Mouse (Mus musculus): ENCODE measurements around the gene Rdh12. TPM values are rescaled to one million over a fixed set of nuclear protein-coding genes. Genes with fewer than 3 reads are reported as not detected.

Gene Rdh12
- total RNA-seq, 2 experiments from 2014 or later = 0.20 to 0.49 TPM

- intact Hi-C loops (cut with DNase I) = no loop called here
- no peak for DNase-seq
Observed at GRCm38 (mm10) chr12:79242921-79243320, 34.2 kb downstream of the Rdh12 start.

- DNase-seq = no peak
- intact Hi-C loops (cut with DNase I) = no loop called here
Observed at GRCm38 (mm10) chr12:79248110-79248509, 39.4 kb downstream of the Rdh12 start.

GRCm38 (mm10) chr12:79253294-79254053, 44.8 kb downstream of the Rdh12 start:
- intact Hi-C loops (cut with DNase I) = no loop called here
- DNase-seq = no peak

GRCm38 (mm10) chr12:79254975-79255374, 46.3 kb downstream of the Rdh12 start:
- intact Hi-C loops (cut with DNase I) = no loop called here

GRCm38 (mm10) chr12:79260154-79260553, 51.4 kb downstream of the Rdh12 start:
- intact Hi-C loops (cut with DNase I) = loop anchor here (5.0 kb wide), 1 partner anchor 68 kb away; the partner anchor contains the start of gene Rdh11
- DNase-seq = no peak

More at GRCm38 (mm10) chr12:79254975-79255374, 46.3 kb downstream of the Rdh12 start:
- no peak for DNase-seq

GRCm38 (mm10) chr12:79261035-79261434, 52.3 kb downstream of the Rdh12 start:
- intact Hi-C loops (cut with DNase I) = loop anchor here (5.0 kb wide), 1 partner anchor 69 kb away; the partner anchor contains the start of gene Rdh11
- DNase-seq = no peak

Other genes with a start within 250 kb of the Rdh12 start
- 10 to 100 TPM in 1 of 2 experiments, 1 to 10 TPM in 1; 7.0 to 10.4 TPM for gene Tmem229b, start 201.3 kb upstream of the Rdh12 start, total RNA-seq (2021)
- gene Plekhh1, start 179.8 kb upstream of the Rdh12 start, total RNA-seq (2021) = 1 to 10 TPM; 1.1 to 1.3 TPM
- gene Pigh, start 119.3 kb upstream of the Rdh12 start, total RNA-seq (2021) = 1 to 10 TPM; 1.5 to 2.0 TPM
- not detected for gene Arg2, start 78.1 kb upstream of the Rdh12 start, total RNA-seq (2021)
- gene Vti1b, start 36.2 kb upstream of the Rdh12 start, total RNA-seq (2021) = 10 to 100 TPM; 63.1 to 68.7 TPM
- 1 to 10 TPM; 1.8 to 2.1 TPM for gene Rdh11, start 16.6 kb upstream of the Rdh12 start, total RNA-seq (2021)
- 10 to 100 TPM; 13.4 to 14.8 TPM for gene Zfyve26, start 87.4 kb downstream of the Rdh12 start, total RNA-seq (2021)
- gene Rad51b, start 88.4 kb downstream of the Rdh12 start, total RNA-seq (2021) = under 1 TPM in 1 of 2 experiments, not detected in 1; 0.23 TPM

Data from gastrocnemius, postnatal 36 days (tissue).